Mouse (Mus musculus): ENCODE data around the gene Pltp. TPM values are rescaled to one million over a fixed set of nuclear protein-coding genes. Genes with fewer than 3 reads are reported as not detected.
"Not testable (repeated sequence)": the region's sequence is repeated elsewhere in the genome, so short reads cannot be mapped to it uniquely, and the experiment has no call there.

Pltp gene
- total RNA-seq, 2 experiments from 2014 or later: 90.7 to 93.5 TPM

- peak; percentile 92 to 94 for DNase-seq (ENCODE audit: low spot score in 2 of 2)
Measured at GRCm38 (mm10) chr2:164879568-164880277, 22.2 kb upstream of the Pltp start.

DNA sequence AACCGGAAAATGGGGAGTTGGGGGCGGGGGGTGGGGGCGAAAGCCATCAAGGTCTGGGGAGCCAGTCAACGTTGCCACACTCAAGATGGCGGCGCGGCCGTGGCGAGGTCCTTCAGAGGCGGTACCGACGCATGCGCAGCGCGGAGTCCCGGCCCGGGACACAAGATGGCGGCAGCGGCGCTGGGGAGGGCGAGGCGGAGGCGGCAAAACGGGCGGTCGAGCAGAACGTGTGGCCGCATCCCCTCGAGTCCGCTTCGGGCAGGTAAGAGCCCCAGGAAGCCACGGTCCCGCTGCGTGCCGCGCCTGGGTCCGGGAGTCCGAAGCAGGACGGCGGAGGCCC lies 21.7 kb upstream of the Pltp start, which contains the start of gene Pcif1:
Gene Pcif1 (plus strand): TSS at position 77 of the 340 bp plus-strand sequence.
- peak; percentile 88 to 92 for DNase-seq (ENCODE audit: low spot score in 2 of 2)

- DNase-seq (ENCODE audit: low spot score in 2 of 2): peak in 1 of 2 experiments; percentile 34
Measured at GRCm38 (mm10) chr2:164878509-164879227, 21.2 kb upstream of the Pltp start.

GRCm38 (mm10) chr2:164877376-164878215 lies 20.1 kb upstream of the Pltp start:
- DNase-seq (ENCODE audit: low spot score in 2 of 2): not testable (repeated sequence)

DNA sequence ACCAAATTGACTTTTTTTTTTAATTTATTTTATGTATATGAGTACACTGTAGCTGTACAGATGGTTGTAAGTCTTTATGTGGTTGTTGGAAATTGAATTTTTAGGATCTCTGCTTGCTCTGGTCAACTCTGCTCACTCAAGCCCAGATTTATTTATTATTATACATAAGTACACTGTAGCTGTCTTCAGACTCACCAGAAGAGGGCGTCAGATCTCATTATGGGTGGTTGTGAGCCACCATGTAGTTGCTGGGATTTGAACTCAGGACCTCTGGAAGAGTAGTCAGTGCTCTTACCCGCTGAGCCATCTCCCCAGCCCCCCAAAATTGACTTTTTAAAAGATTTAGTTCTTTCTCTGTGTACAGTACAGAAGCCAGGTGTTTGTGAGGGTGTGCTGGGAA lies 18.1 kb upstream of the Pltp start:
- not testable (repeated sequence) for DNase-seq (ENCODE audit: low spot score in 2 of 2)

DNA sequence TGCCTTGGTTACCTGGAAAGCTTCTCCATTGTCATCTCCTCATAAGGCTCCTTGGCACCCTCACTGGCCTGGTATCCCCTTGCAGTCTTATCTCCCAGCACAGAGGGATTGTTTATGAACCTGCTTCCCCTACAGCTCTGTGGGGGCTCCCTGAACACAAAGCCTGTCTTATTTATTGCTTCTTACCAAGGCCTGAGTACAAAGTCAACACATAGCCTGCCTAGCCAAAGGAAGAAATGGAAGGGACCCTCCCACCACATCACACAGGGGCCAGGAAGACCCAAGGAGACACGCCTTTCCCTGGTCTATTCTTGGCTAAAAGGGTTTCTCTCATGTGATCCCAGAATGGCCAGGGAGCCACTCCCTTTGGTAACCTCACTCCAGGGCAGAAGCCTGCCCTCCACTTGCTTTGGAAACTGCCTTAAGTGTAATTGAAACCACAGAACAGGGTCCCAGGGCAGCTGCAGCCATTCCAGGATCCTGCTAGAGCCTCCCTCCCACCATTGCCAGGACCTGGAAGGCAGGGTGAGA lies 16.8 kb upstream of the Pltp start:
- DNase-seq (ENCODE audit: low spot score in 2 of 2): no peak

DNA sequence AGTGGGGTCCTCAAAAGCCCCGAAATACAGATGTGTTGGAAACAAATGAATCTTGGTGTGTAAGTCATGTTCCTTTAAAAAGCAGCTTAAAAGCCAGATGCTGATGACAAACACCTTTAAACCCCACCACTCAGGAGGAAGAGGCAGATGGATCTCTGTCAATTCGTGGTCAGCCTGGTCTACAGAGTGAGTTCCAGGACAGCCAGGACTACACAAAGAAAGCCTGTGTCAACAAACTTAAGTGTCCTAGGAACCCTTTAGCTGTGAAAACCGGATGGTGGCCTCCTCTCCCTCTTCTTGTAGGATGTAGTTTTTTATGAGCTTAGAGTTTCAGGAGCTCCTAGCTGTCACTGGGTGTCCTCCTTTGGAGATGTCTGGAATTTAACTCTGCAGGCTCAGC lies 16.1 kb upstream of the Pltp start:
- DNase-seq (ENCODE audit: low spot score in 2 of 2): no peak

GRCm38 (mm10) chr2:164871602-164872303 lies 14.2 kb upstream of the Pltp start:
- DNase-seq (ENCODE audit: low spot score in 2 of 2): no peak

DNA sequence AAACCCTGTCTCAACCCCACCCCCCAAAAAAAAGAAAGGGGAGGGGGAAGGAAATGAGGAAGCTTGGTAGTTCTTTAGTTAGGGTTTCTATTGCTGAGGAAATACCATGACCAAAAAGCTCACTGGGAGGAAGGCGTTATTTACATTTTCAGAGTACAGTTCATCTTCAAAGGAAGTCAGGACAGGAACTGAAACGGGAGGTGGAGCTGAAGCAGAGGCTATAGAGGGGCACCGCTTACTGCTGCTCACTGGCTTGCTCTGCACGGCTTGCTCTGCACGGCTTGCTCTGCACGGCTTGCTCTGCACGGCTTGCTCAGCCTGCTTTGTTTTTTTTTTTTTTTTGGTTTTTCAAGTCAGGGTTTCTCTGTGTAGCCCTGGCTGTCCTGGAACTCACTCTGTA lies 11.0 kb upstream of the Pltp start:
- no peak for DNase-seq (ENCODE audit: low spot score in 2 of 2)

DNA sequence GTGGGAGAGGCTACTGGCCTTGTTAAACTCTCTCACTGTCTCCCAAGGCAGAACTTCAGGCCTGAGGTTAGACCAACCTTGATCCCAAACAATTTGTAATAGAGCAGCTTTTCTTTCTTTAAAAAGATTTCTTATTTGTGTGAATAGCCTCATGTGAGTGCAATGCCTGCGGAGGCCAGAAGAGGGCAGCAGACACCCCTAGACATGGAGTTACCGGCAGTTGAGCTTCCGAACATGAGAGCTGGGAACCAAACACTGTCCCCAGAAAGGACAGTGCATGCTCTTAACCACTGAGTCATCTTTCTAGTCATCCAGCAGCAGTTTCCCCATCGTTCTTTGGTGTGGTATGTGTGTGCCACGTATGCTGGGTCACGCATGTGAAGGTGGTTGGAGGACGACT lies 10.1 kb upstream of the Pltp start:
- DNase-seq (ENCODE audit: low spot score in 2 of 2): no peak

DNA sequence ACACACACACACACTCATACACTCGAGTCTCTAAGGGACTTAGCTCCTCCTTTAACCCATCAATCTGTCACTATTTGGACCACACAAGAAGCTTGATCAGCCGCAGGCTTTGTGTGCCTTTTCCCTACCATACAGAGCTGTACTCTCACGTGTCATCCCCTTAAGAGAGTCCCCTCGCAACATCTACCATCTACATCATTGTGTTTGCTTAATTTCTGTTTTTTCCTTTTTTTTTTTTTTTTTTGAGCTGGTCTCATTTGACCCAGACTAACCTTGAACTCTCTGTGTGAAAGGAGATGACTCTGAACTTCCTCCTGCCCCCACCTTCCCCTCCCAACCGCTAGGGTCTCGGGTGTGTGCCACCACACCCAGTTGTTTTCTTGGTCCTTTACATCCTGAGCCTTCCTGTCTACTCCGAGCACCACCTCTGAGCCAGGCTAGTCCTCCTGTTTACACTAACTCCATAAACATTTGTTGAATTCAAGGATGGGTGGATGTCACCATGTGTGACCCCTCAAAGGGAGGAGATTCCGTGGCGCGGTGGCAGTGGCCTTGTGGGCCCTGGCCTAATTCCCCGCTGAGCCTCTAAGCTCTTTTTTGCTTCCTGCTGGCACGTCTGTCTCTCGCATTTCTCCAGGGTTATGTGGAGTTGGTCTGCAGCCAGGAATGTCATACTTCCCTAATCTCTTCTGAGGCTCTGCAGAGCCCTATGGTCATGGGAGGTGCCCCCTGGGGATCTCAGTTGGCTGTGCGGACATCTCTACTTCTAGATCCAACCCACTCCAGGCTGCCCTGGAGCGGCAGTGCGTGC lies 9.4 kb upstream of the Pltp start:
- DNase-seq (ENCODE audit: low spot score in 2 of 2): no peak

DNA sequence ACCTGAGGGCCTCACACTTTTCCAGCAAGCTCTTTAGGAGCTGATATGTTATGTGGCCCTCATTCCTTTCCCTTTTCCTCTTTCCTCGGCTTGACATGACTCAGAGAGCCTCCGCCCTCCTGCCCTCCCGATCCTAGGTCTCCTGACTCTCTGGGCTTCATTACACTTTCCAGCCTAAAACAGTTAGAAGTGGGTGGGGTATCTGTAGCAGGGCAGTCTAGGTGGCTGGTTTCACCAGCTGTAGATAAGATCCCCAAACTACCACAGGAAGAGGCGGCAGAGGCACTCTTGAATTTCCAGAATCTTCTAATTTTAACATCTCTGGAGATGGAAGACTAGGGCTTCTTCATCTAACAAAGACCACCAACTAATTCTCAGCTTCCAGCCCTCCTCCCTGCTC lies 7.1 kb upstream of the Pltp start:
- no peak for DNase-seq (ENCODE audit: low spot score in 2 of 2)

GRCm38 (mm10) chr2:164863411-164863810 lies 5.9 kb upstream of the Pltp start:
- DNase-seq (ENCODE audit: low spot score in 2 of 2): not testable (repeated sequence)

- no peak for DNase-seq (ENCODE audit: low spot score in 2 of 2)
Measured at GRCm38 (mm10) chr2:164862179-164862861, 4.8 kb upstream of the Pltp start.

GRCm38 (mm10) chr2:164861094-164861493 lies 3.6 kb upstream of the Pltp start:
- no peak for DNase-seq (ENCODE audit: low spot score in 2 of 2)

DNA sequence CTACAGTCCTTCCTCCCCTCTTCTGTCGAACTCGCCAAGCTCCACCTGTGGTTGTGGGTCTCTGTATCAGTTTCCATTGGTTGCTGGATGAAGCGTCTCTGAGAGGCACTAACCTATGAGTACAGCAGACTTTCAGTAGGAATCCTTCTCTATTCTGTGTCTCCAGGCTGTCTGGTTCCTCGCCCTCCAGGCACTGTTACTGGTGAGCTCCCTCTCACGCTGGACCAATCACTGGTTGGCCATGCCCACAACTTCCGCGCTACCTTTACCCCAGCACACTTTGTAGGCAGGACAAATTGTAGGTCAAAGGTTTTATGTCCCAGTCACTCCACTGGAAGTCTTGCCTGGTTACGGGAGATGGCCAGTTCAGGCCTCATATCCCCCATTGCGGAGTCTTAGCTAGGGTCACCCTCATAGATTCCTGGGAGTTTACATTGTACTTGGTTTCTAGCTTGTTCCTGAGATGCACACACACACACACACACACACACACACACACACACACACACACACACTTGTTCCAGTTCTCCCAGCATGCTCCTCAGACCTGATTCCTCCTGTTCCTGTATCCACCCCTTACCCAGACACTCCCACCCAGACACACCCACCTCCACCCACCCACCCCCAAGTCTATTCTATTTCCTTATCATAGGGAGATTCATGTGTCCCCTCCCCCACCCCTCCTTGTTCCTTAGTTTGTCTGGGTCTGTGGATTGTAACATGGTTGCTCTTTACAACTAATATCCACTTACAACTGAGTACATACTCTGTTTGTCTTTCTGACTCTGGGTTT lies 2.3 kb upstream of the Pltp start:
- DNase-seq (ENCODE audit: low spot score in 2 of 2): no peak

DNA sequence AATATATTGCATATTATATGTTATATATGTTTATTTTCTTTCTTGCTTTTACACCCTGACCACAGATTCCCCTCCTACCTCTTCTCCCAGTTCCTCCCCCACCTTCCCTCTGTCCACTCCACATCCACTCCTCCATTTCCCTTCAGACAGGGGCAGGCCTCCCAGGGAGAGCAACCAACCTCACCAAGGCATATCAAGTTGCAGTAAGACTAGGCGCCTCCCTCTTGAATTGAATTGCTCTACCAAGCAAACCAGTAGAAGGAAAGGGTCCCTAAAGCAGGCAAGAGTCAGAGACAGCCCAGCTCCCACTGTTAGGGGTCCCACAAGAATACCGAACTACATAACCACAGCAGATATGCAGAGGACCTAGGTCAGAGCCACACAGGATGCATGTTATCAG lies 1.6 kb upstream of the Pltp start:
- no peak for DNase-seq (ENCODE audit: low spot score in 2 of 2)

DNA sequence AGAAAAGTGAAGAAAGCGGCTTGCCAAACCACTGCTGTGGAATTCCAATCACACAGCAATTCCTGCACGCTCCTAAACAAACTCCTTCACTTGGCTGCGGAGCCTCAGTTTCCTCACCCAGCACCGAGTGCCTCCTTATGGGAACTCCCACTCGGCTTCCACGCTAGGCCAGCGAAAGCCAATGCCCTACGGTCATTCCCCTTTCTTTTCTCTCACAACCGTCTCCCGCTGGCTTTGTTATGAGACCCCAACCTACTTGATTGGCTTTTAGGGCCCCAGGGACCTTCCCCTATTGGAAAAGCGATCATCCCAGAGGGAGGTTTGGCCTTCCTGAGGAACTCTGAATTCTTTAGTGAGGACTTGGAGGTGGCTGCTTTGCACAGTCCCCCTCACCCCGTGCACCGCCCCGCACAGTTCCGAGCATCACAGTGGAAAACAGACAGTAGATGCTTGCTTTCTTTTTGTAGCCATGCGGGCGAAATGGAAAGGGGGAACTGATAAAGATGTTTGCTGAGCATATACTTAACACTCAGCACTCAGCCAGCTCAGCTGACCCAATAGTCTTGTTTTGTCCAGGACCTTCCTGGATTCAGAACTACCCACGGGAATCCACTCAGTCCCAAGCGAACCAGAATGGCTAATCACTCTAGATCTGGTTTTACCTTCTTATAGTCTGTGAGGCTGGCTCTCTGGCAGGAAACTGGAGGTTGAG lies 487 bp upstream of the Pltp start:
- DNase-seq (ENCODE audit: low spot score in 2 of 2): no peak
